Mouse (Mus musculus) kidney, adult 10 weeks (tissue): ENCODE data around the gene Gm19684. TPM values are rescaled to one million over a fixed set of nuclear protein-coding genes. Genes with fewer than 3 reads are reported as not detected.

Source experiments
- polyA plus RNA-seq: library from polyadenylated mRNA; stranded (reverse); fragments of 350-450 nt; fragmentation: Illumina TruSeq; extraction: RNeasy Lipid Tissue Mini Kit (QIAGEN cat#74804); gene quantifications from one replicate; pipeline ENCODE4 v1.2.3, GENCODE M21; 2014; ENCODE audit warnings: low read depth, low replicate concordance

Gm19684 gene
- polyA plus RNA-seq: not detected

DNA sequence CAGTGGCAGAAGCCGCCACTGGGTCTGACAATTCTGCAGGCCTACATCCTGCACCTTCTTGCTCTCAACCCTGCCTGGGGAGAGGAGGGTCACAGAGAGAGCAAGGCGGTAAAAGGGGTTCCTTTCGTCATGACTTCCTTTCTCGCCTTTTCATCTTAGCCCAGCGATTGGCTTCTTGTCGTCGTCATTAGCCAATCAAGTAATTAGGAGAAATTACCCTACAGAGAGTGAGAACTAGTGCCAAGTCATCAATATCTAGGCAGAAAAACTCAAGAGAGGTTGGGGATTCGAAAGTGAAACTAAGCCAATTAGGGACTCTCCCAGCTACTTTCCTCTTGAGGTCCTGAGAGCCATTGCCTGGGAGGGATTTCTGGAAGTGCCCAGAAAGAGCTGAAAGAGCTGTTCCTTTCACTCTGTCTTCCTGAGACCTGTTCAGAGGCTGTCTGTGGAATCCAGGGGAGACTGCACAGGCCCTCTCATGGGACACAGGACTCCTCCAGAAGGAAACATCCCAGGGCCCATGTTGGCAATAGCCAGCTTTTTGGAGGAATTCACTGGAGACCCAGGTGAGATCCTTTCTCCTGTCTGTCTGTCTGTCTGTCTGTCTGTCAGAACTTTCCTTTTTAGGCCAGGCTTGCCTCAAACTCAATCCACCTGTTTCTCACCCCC lies at the start of gene Gm19684:
Gene Gm19684 (plus strand): TSS at position 327 of the 669 bp plus-strand sequence.

DNA sequence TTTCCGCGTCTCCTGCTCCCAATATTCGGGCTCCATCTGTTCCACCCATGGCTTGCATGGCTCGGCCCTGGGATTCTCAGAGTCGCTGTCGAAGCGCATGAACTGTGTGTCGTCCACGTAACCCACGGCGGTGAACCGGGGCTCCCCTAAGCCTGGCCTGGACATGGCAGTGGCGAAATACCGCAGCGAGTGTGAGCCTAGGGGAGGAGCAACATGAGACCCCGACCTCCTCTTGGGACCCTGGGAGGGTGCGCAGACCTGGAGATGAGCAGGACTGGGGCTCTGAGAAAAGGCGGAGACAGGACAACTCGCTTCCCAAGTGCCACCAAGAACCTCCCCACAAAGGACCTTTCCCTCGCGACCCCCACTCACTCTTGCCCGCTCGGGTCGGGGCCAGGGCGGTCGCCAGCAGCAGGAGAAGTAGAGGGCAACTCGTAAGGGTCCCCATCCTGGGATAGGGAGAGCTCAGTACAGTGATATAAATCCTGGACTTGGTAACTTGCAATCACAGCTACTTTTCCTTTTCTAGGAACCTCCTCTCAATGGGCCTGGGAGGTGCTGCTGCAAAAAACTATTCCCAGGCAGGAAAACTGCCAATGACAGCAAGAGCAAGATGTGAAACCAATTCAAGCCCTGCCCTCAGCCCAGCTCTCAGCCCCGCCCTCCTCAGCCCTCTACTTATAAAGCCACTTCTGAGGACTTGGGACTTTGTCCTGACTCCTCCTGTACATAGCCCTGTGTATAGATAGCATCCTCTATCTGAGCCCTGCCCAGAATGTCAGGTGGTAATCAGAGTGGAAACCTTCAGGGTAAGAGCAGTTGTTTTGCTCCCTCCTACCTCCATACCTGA lies 7.7 kb downstream of the Gm19684 start, which contains the start of gene Gm7030:
Gene Gm7030 (minus strand): TSS at position 458 of the 850 bp plus-strand sequence.

DNA sequence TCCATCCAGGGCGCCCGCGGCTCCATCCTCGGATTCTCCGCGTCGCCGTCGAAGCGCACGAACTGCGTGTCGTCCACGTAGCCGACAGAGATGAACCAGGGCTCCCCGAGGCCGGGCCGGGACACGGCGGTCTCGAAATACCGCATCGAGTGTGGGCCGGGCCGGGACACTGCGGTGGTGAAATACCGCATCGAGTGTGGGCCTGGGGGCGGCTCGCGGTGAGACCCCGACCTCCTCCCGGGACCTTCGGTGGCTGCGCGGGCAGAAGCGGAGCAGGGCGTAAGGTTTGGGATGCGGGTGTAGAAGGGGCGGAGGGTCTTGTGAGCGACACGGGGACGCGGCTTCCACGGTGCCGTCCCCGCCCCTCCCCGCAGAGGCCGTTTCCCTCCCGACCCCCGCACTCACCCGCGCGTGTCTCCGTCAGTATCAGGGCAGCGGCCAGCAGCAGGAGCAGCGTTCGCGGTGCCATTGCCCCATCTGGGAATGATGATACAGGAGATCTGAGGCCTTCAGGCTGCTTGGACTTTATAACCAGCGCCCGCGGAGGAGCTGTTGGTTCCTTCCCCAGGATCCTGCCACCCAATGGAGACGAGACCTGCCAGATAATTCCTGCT lies 46.7 kb downstream of the Gm19684 start, which contains the start of gene Gm8909:
Gene Gm8909 (minus strand): TSS at position 499 of the 614 bp plus-strand sequence.

Other genes with a start within 250 kb of the Gm19684 start
- 21.8 TPM for gene Dhx16, start 241.9 kb upstream of the Gm19684 start, polyA plus RNA-seq
- gene 2310061I04Rik, start 224.2 kb upstream of the Gm19684 start, polyA plus RNA-seq: 38.4 TPM
- 7.0 TPM for gene Atat1, start 211.6 kb upstream of the Gm19684 start, polyA plus RNA-seq
- 17.0 TPM for gene Mrps18b, start 205.3 kb upstream of the Gm19684 start, polyA plus RNA-seq
- 28.8 TPM for gene Ppp1r10, start 205.2 kb upstream of the Gm19684 start, polyA plus RNA-seq
- 35.2 TPM for gene Abcf1, start 151.9 kb upstream of the Gm19684 start, polyA plus RNA-seq
- gene Gnl1, start 141.8 kb upstream of the Gm19684 start, polyA plus RNA-seq: 1.0 TPM
- gene Prr3, start 141.4 kb upstream of the Gm19684 start, polyA plus RNA-seq: 1.6 TPM
- 4.6 TPM for gene H2-T24, start 101.1 kb upstream of the Gm19684 start, polyA plus RNA-seq
- 6.1 TPM for gene H2-T23, start 88.8 kb upstream of the Gm19684 start, polyA plus RNA-seq
- 17.7 TPM for gene H2-T22, start 78.9 kb upstream of the Gm19684 start, polyA plus RNA-seq
- not detected for gene Gm6034, start 78.7 kb upstream of the Gm19684 start, polyA plus RNA-seq
- gene Gm11127, start 63.3 kb upstream of the Gm19684 start, polyA plus RNA-seq: 0.89 TPM
- gene Gm7030, start 7.7 kb downstream of the Gm19684 start, polyA plus RNA-seq: not detected
- not detected for gene Gm8909, start 46.9 kb downstream of the Gm19684 start, polyA plus RNA-seq
- not detected for gene H2-T3, start 68.6 kb downstream of the Gm19684 start, polyA plus RNA-seq
- 3.7 TPM for gene Rpp21, start 136.4 kb downstream of the Gm19684 start, polyA plus RNA-seq
- 10.6 TPM for gene Trim39, start 150.6 kb downstream of the Gm19684 start, polyA plus RNA-seq
- gene H2-M10.2, start 164.8 kb downstream of the Gm19684 start, polyA plus RNA-seq: not detected
- not detected for gene H2-M10.1, start 204.5 kb downstream of the Gm19684 start, polyA plus RNA-seq
- gene H2-M10.3, start 246.7 kb downstream of the Gm19684 start, polyA plus RNA-seq: not detected